In genomic region chr15:77332272-77332991, GRCm38 (mm10) we compare ENCODE assay signal across 9 mouse cellular contexts. TPM values are rescaled to one million over a fixed set of nuclear protein-coding genes. Genes with fewer than 3 reads are reported as not detected.
A peak's percentile ranks its signal among the peaks of the same experiment; 100 is the strongest.
DNase-seq lines count a peak whose midpoint lies in the region; ATAC-seq lines count a peak whose summit lies in the region.
"Had no signal": no experiment of that assay in that cellular context is flagged by ENCODE, and none has a peak within 500 bp of the region (broad histone marks: within the 10 kb centered on the region; RNA-seq: fewer than 3 reads in every experiment).

No protein-coding gene starts in this region.

- H3K4me3 ChIP-seq in kidney, embryonic 15.5 days (replicated peaks) = no peak overlapping the region
- H3K4me3 ChIP-seq: liver, embryonic 13.5 days had no signal

- no peak for ATAC-seq in kidney, embryonic 15.5 days (replicated peaks; ENCODE audit: low FRiP score)

- H3K36me3 ChIP-seq in kidney, embryonic 15.5 days = no peaks in the 10 kb centered on the region
- H3K36me3 ChIP-seq: liver, embryonic 13.5 days had no signal

- no peaks in the 10 kb centered on the region for H3K9me3 ChIP-seq in kidney, embryonic 15.5 days (replicated peaks)
- H3K9me3 ChIP-seq: liver, embryonic 13.5 days had no signal

- WGBS in kidney, embryonic 15.5 days = 78% methylated on average over 7 of the region's 7 CpGs

- peaks cover 45% of the 10 kb centered on the region for H3K4me1 ChIP-seq in kidney, embryonic 15.5 days

- H3K9ac ChIP-seq in kidney, embryonic 15.5 days = no peak overlapping the region
- H3K9ac ChIP-seq: liver, embryonic 13.5 days had no signal

- no peak for DNase-seq in kidney, postnatal 10 days
- peak; percentile 78 for DNase-seq in adrenal gland, postnatal 14 days
- peak; percentile 56 to 82 for DNase-seq in layer of hippocampus, adult 18-20 months (ENCODE audit: low spot score in 2 of 2)
- peak; percentile 90 for DNase-seq in right cerebral cortex, adult 18-20 months
- no peak for DNase-seq in spleen, adult 12 weeks (ENCODE audit: low spot score)
- no peak for DNase-seq in neural tube, embryonic 10.5 days (ENCODE audit: extremely low spot score, low spot score)
- no peak for DNase-seq in liver
- DNase-seq: liver, embryonic 13.5 days had no signal

- peak overlapping the region; percentile 42; the same call in 1 of the 2 replicates for H3K27ac ChIP-seq in kidney, embryonic 15.5 days
- H3K27ac ChIP-seq: liver, embryonic 13.5 days had no signal

- H3K4me2 ChIP-seq in kidney, embryonic 15.5 days = no peak overlapping the region
- H3K4me2 ChIP-seq: liver, embryonic 13.5 days had no signal

- H3K27me3 ChIP-seq in kidney, embryonic 15.5 days = no peaks in the 10 kb centered on the region

RNA-seq across cellular contexts. Expression of gene Rbfox2, which starts 25.6 kb away (rescaled TPM):
- polyA plus RNA-seq in kidney, embryonic 15.5 days (2015; fragmentation: Nextera tagmentation; extraction: Ambion mirVana) = 41.6 and 47.7 TPM in 2 replicates
- 51.4 and 54.9 TPM in 2 replicates for total RNA-seq in adrenal gland, postnatal 14 days (2021)
- 100 to 1,000 TPM; 238 to 245 TPM for total RNA-seq in layer of hippocampus, adult 18-20 months (2021)

Comparison
In these comparisons a context has a peak if more than half of its experiments do, and no peak if none do; other contexts are left out.
1. DNase-seq: peak in adrenal gland, postnatal 14 days (single experiment), layer of hippocampus, adult 18-20 months (2 of 2) and right cerebral cortex, adult 18-20 months (single experiment); none in kidney, postnatal 10 days (single experiment), spleen, adult 12 weeks (single experiment), neural tube, embryonic 10.5 days (single experiment) and liver (single experiment).